Mouse (Mus musculus): ENCODE results near the gene Lrrc73. TPM values are rescaled to one million over a fixed set of nuclear protein-coding genes. Genes with fewer than 3 reads are reported as not detected.

Gene Lrrc73
- total and polyA plus RNA-seq, 3 experiments, result 0.27 to 1.5 (median 0.38) TPM

DNA sequence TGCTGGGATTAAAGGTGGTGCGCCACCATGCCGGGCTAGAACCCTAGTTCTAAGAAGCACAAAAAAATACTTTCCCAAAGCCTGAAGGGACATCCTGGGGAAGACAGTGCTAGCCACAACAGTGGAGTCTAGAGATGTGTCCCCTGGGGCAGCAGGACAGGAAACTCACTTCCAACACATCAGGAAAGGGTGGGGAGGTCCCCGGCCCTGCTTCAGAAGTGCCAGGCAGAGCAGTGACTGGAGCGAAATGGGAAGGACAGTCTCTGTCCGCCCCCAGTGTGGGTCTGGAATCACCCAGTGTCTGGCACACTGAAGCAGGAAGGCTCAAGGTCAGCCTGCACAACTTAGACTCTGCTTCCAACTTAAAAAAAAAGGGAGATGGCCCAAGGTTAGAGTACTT lies 19.3 kb downstream of the Lrrc73 start:
- DNase-seq (ENCODE audit: low spot score), result no peak
- no peak for ATAC-seq (ENCODE audit: extremely low read depth, insufficient number of reproducible peaks, low FRiP score, poor library complexity, severe bottlenecking)
- H3K4me3 ChIP-seq (ENCODE audit: low read depth, low read length), result no peak overlapping the region
- H3K36me3 ChIP-seq (replicated peaks), result peaks cover 96% of the 10 kb centered on the region
- H3K27me3 ChIP-seq (ENCODE audit: insufficient read depth, low read length), result no peaks in the 10 kb centered on the region
- H3K9me3 ChIP-seq (replicated peaks), result no peaks in the 10 kb centered on the region
- H3K4me1 ChIP-seq (ENCODE audit: insufficient read depth, low read depth, low read length), result peaks cover 13% of the 10 kb centered on the region
- TF ChIP-seq GATA1 (IDR thresholded peaks at IDR 0.05; ENCODE audit: borderline replicate concordance, low read length) (no peak), POLR2AphosphoS5 (IDR thresholded peaks at IDR 0.05; ENCODE audit: insufficient replicate concordance, low read depth, low read length) (no peak), CTCF (IDR thresholded peaks at IDR 0.05; ENCODE audit: low read depth, low read length) (no peak), TAL1 (conservative IDR thresholded peaks at IDR 0.05; ENCODE audit: low read depth, low read length) (no peak), GATA2 (IDR thresholded peaks at IDR 0.05; ENCODE audit: borderline replicate concordance, low read depth, low read length) (no peak)

DNA sequence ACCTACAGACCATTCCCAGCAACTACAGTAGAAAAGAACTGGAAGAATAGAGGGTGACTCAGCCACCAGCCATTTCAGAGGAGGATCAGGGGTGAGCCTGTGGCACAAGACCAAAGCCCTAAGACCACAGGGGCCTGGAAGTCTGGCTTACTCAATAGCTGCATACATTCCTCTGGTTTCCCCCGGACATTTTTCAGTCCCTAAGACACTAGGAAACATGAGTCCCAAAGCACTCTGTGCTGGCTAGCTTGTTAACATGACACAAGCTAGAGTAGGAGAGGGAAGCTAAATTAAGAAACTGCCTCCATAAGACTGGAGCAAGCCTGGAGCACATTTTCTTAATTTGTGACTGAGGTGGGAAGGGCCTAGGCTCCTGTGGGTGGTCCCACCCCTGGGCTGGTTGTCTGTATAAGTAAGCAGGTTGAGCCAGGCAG lies 20.5 kb downstream of the Lrrc73 start:
- TF ChIP-seq POLR2AphosphoS5 (IDR thresholded peaks at IDR 0.05; ENCODE audit: insufficient replicate concordance, low read depth, low read length) (no peak), GATA1 (IDR thresholded peaks at IDR 0.05; ENCODE audit: borderline replicate concordance, low read length) (no peak), TAL1 (conservative IDR thresholded peaks at IDR 0.05; ENCODE audit: low read depth, low read length) (no peak), CTCF (IDR thresholded peaks at IDR 0.05; ENCODE audit: low read depth, low read length) (no peak), GATA2 (IDR thresholded peaks at IDR 0.05; ENCODE audit: borderline replicate concordance, low read depth, low read length) (no peak)
- no peak for DNase-seq (ENCODE audit: low spot score)

DNA sequence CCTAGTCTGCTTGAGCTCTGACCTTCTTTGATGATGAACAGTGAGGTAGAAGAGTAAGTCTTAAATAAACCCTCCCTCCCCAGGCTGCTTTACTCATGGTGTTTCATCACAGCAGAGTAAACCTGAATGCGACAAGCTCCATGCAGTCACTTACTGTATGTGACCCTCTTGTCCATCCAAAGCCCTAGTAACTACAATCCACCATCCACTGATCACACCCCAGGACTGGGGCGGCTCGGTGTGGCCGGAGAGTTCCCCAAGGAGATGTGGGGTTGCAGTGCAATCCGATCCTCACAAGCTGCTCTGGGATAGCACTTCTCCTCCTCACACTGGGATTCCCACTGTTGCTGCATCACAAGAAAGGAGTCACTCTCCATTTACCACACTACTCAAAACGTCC lies 21.1 kb downstream of the Lrrc73 start:
- no peak for ATAC-seq (ENCODE audit: extremely low read depth, insufficient number of reproducible peaks, low FRiP score, poor library complexity, severe bottlenecking)
- TF ChIP-seq TAL1 (conservative IDR thresholded peaks at IDR 0.05; ENCODE audit: low read depth, low read length), result no peak
- no peak for TF ChIP-seq CTCF (IDR thresholded peaks at IDR 0.05; ENCODE audit: low read depth, low read length)
- TF ChIP-seq POLR2AphosphoS5 (IDR thresholded peaks at IDR 0.05; ENCODE audit: insufficient replicate concordance, low read depth, low read length), result no peak
- no peak for TF ChIP-seq GATA2 (IDR thresholded peaks at IDR 0.05; ENCODE audit: borderline replicate concordance, low read depth, low read length)
- no peak for TF ChIP-seq GATA1 (IDR thresholded peaks at IDR 0.05; ENCODE audit: borderline replicate concordance, low read length)
- DNase-seq (ENCODE audit: low spot score), result no peak
- Histone ChIP-seq H3K4me3 (ENCODE audit: low read depth, low read length) (no peak overlapping the region), H3K4me1 (ENCODE audit: insufficient read depth, low read depth, low read length) (peaks cover 19% of the 10 kb centered on the region), H3K36me3 (replicated peaks) (peaks cover 97% of the 10 kb centered on the region), H3K9me3 (replicated peaks) (no peaks in the 10 kb centered on the region), H3K27me3 (ENCODE audit: insufficient read depth, low read length) (no peaks in the 10 kb centered on the region)

More for the DNA sequence above, 20.5 kb downstream of the Lrrc73 start:
- no peaks in the 10 kb centered on the region for H3K27me3 ChIP-seq (ENCODE audit: insufficient read depth, low read length)
- no peak for ATAC-seq (ENCODE audit: extremely low read depth, insufficient number of reproducible peaks, low FRiP score, poor library complexity, severe bottlenecking)
- H3K36me3 ChIP-seq (replicated peaks), result peaks cover 97% of the 10 kb centered on the region
- H3K4me3 ChIP-seq (ENCODE audit: low read depth, low read length), result no peak overlapping the region
- no peaks in the 10 kb centered on the region for H3K9me3 ChIP-seq (replicated peaks)
- H3K4me1 ChIP-seq (ENCODE audit: insufficient read depth, low read depth, low read length), result peaks cover 15% of the 10 kb centered on the region

DNA sequence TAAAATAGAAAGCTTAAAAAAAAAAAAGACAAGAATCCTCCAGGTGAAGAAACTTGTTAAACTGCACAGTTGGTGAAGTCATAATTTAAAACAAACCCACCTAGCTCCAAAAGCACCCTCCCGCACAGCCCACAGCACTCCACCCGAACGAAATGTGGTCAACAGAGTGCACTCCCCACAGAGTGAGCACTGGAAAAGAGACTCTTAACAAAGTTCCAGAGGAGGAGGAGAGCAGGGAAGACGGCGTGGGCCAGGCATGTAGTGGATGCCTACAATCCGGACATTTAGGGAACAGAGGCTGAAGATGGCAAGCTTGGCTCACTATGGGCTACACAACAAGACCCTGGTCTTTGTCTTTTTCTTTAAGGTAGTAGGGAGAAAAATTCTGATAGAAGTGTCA lies 21.7 kb downstream of the Lrrc73 start:
- H3K36me3 ChIP-seq (replicated peaks), result peaks cover 97% of the 10 kb centered on the region
- peaks cover 15% of the 10 kb centered on the region for H3K4me1 ChIP-seq (ENCODE audit: insufficient read depth, low read depth, low read length)
- TF ChIP-seq GATA2 (IDR thresholded peaks at IDR 0.05; ENCODE audit: borderline replicate concordance, low read depth, low read length) (no peak), POLR2AphosphoS5 (IDR thresholded peaks at IDR 0.05; ENCODE audit: insufficient replicate concordance, low read depth, low read length) (no peak), GATA1 (IDR thresholded peaks at IDR 0.05; ENCODE audit: borderline replicate concordance, low read length) (no peak), CTCF (IDR thresholded peaks at IDR 0.05; ENCODE audit: low read depth, low read length) (no peak), TAL1 (conservative IDR thresholded peaks at IDR 0.05; ENCODE audit: low read depth, low read length) (no peak)
- H3K4me3 ChIP-seq (ENCODE audit: low read depth, low read length), result no peak overlapping the region
- no peak for DNase-seq (ENCODE audit: low spot score)
- H3K9me3 ChIP-seq (replicated peaks), result no peaks in the 10 kb centered on the region
- H3K27me3 ChIP-seq (ENCODE audit: insufficient read depth, low read length), result no peaks in the 10 kb centered on the region
- no peak for ATAC-seq (ENCODE audit: extremely low read depth, insufficient number of reproducible peaks, low FRiP score, poor library complexity, severe bottlenecking)

DNA sequence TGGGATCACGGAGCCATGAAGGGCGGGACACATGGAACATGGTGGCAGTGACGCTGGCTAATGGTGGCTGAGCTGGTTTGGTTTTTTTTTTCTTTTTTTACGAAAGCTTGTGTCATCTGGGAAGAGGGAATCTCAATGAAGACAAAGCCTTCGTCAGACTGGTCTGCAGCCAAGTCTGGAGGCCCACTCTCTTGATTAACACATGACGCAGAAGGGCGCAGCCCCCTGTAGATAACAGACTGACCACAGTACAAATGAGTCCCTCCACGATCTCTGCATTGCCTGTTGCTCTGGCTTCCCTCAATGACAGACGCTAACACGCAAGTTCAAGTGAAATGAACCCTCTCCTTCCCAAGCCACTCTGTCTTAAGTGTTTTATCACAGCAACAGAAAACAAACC lies 22.2 kb downstream of the Lrrc73 start:
- Histone ChIP-seq H3K36me3 (replicated peaks) (peaks cover 97% of the 10 kb centered on the region), H3K4me1 (ENCODE audit: insufficient read depth, low read depth, low read length) (peaks cover 19% of the 10 kb centered on the region), H3K27me3 (ENCODE audit: insufficient read depth, low read length) (no peaks in the 10 kb centered on the region), H3K4me3 (ENCODE audit: low read depth, low read length) (no peak overlapping the region), H3K9me3 (replicated peaks) (no peaks in the 10 kb centered on the region)
- DNase-seq (ENCODE audit: low spot score), result no peak
- ATAC-seq (ENCODE audit: extremely low read depth, insufficient number of reproducible peaks, low FRiP score, poor library complexity, severe bottlenecking), result no peak
- TF ChIP-seq GATA2 (IDR thresholded peaks at IDR 0.05; ENCODE audit: borderline replicate concordance, low read depth, low read length) (no peak), CTCF (IDR thresholded peaks at IDR 0.05; ENCODE audit: low read depth, low read length) (no peak), TAL1 (conservative IDR thresholded peaks at IDR 0.05; ENCODE audit: low read depth, low read length) (no peak), POLR2AphosphoS5 (IDR thresholded peaks at IDR 0.05; ENCODE audit: insufficient replicate concordance, low read depth, low read length) (no peak), GATA1 (IDR thresholded peaks at IDR 0.05; ENCODE audit: borderline replicate concordance, low read length) (no peak)

DNA sequence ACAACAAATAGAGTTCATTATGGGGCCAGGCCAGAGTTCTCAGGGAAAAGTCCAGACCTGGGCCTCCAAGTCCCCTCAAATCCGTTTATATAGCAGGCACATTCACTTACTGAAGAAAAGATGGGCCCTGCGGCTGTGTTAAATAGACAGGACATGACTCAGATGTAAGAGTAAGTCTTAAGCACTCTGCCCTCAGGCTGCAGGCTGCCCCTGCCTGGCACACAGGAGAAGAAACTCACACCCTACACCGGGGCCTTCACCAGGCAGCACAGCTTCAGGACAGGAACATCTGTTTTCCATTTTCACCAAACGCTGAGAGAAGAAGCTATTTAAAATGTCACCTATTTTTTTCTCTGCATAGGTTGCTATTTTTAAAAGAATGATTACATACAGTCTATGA lies 24.3 kb downstream of the Lrrc73 start:
- Histone ChIP-seq H3K4me1 (ENCODE audit: insufficient read depth, low read depth, low read length) (peaks cover 38% of the 10 kb centered on the region), H3K9me3 (replicated peaks) (no peaks in the 10 kb centered on the region), H3K36me3 (replicated peaks) (peaks cover 91% of the 10 kb centered on the region), H3K4me3 (ENCODE audit: low read depth, low read length) (no peak overlapping the region), H3K27me3 (ENCODE audit: insufficient read depth, low read length) (no peaks in the 10 kb centered on the region)
- TF ChIP-seq CTCF (IDR thresholded peaks at IDR 0.05; ENCODE audit: low read depth, low read length), result no peak
- no peak for TF ChIP-seq POLR2AphosphoS5 (IDR thresholded peaks at IDR 0.05; ENCODE audit: insufficient replicate concordance, low read depth, low read length)
- no peak for DNase-seq (ENCODE audit: low spot score)
- ATAC-seq (ENCODE audit: extremely low read depth, insufficient number of reproducible peaks, low FRiP score, poor library complexity, severe bottlenecking), result no peak

Measured in G1E (cell line).